Mouse (Mus musculus): ENCODE data around the gene Selp. TPM values are rescaled to one million over a fixed set of nuclear protein-coding genes. Genes with fewer than 3 reads are reported as not detected.

The Selp gene
- polyA plus RNA-seq, 1 experiment from 2014 or later = 0.53 TPM

DNA sequence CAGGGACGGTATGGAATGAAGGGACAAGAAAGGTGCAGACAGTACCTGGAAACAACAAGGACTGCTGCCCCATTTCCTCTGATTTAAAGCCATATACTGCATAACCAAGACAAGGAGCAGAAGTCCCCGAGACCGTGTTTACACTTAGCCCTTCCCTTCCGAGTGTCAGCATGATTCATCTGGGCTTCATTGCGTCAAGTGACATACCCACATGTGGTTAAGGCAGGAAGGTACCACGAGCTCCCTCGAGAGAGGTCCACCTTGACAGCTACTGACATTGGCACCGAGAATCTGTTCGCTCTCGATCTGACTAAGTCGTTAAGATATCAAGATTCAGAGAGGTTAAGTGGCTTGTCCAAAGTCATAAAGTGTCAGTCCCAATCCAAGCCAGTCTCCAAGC is 20.9 kb downstream of the Selp start:
- Histone ChIP-seq H3K27me3 (ENCODE audit: control insufficient read depth, insufficient read depth, low read length) (no peaks in the 10 kb centered on the region), H3K36me3 (ENCODE audit: control insufficient read depth, insufficient read depth, low read length) (no peaks in the 10 kb centered on the region), H3K4me3 (ENCODE audit: control insufficient read depth in 1 of 2, insufficient read depth in 1 of 2, low read depth in 1 of 2, low read length in 2 of 2) (no peak overlapping the region), H3K9ac (ENCODE audit: low read length) (no peak overlapping the region), H3K4me2 (ENCODE audit: low read length) (no peak overlapping the region), H3K4me1 (ENCODE audit: control insufficient read depth in 2 of 2, insufficient read depth in 2 of 2, low read length in 2 of 2) (0 out of 4 replicates have a peak, but pooled peaks cover 0 to 3% of the 10 kb centered on the region in 2 experiments), H3K27ac (replicated peaks in 1 of 2; ENCODE audit: control insufficient read depth in 1 of 2, insufficient read depth in 1 of 2, low read depth in 2 of 2, low read length in 2 of 2) (no peak overlapping the region), H3K9me3 (ENCODE audit: control insufficient read depth, low read length) (no peaks in the 10 kb centered on the region)
- whole genome bisulfite sequencing = 55% methylated on average over 11 of the region's 11 CpGs
- no peak for ATAC-seq (ENCODE audit: insufficient number of reproducible peaks, insufficient read depth, low FRiP score, low read depth)

DNA sequence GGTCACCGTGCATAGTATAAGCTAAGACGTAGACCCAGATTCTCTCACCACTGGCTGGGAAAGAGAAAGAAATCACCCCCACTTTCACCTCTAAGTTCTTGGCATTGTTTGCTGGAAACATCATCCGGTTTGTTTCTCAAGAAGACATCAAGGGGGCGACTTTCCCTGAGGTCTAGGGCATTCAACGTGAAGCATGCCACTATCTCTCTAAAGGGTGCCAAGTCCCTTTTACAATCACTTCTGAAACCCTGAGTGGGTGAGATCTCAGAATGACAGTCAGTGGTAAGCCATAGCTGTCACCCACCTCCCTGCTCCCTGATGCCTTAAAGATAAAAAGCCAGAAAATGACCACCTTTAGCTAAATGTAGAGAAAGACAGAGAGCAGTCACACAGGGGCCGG is 21.6 kb downstream of the Selp start:
- H3K4me1 ChIP-seq (ENCODE audit: control insufficient read depth in 2 of 2, insufficient read depth in 2 of 2, low read length in 2 of 2) = 0 out of 4 replicates have a peak, but pooled peaks cover 0 to 3% of the 10 kb centered on the region in 2 experiments
- H3K4me3 ChIP-seq (ENCODE audit: control insufficient read depth in 1 of 2, insufficient read depth in 1 of 2, low read depth in 1 of 2, low read length in 2 of 2) = no peak overlapping the region
- WGBS = 55% methylated on average over 6 of the region's 6 CpGs
- ATAC-seq (ENCODE audit: insufficient number of reproducible peaks, insufficient read depth, low FRiP score, low read depth) = no peak
- no peak overlapping the region for H3K4me2 ChIP-seq (ENCODE audit: low read length)
- H3K9ac ChIP-seq (ENCODE audit: low read length) = no peak overlapping the region
- H3K9me3 ChIP-seq (ENCODE audit: control insufficient read depth, low read length) = no peaks in the 10 kb centered on the region
- H3K36me3 ChIP-seq (ENCODE audit: control insufficient read depth, insufficient read depth, low read length) = no peaks in the 10 kb centered on the region
- H3K27ac ChIP-seq (replicated peaks in 1 of 2; ENCODE audit: control insufficient read depth in 1 of 2, insufficient read depth in 1 of 2, low read depth in 2 of 2, low read length in 2 of 2) = no peak overlapping the region
- H3K27me3 ChIP-seq (ENCODE audit: control insufficient read depth, insufficient read depth, low read length) = no peaks in the 10 kb centered on the region

DNA sequence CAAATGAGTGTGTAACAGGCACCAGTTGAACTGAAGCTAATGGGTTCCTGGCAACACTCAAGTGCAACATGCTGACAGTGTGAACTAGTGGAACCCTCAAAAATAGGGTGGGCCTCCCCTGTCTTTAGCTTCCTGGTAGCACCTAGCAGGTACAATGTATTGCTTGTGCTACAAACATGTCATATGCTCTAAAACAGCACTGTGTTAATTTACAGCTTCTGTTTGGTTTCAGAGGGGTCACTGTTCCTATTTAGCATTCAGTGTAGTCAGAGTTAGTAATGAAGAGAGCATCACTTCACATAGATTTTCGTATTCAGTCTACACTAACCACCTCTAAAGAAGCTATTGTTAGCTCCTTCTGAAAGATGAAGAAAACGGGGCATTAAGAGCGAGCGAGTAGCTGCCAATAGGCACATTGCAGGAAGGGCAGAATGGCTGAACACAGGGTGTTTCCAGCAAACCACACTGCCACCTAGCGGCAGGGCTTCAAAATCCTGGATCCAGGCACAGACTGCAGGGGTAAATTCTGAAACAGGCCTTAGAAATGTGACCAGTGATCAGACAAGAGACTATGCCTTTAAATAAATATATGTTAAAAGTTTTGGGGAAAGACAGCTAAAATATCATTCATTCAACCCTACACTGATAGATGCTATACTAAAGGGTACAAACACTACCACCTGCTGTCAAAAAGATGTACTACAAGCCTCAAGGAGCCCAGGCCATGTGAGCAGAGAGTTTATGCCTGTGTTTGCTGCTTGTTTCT is 23.5 kb downstream of the Selp start:
- Histone ChIP-seq H3K4me1 (ENCODE audit: control insufficient read depth in 2 of 2, insufficient read depth in 2 of 2, low read length in 2 of 2) (0 out of 4 replicates have a peak, but pooled peaks cover 0 to 3% of the 10 kb centered on the region in 2 experiments), H3K27me3 (ENCODE audit: control insufficient read depth, insufficient read depth, low read length) (no peaks in the 10 kb centered on the region), H3K36me3 (ENCODE audit: control insufficient read depth, insufficient read depth, low read length) (no peaks in the 10 kb centered on the region), H3K4me3 (ENCODE audit: control insufficient read depth in 1 of 2, insufficient read depth in 1 of 2, low read depth in 1 of 2, low read length in 2 of 2) (peak overlapping the region in 1 of 2 experiments; percentile 16; a peak in 1 of 4 replicates), H3K27ac (replicated peaks in 1 of 2; ENCODE audit: control insufficient read depth in 1 of 2, insufficient read depth in 1 of 2, low read depth in 2 of 2, low read length in 2 of 2) (no peak overlapping the region), H3K9ac (ENCODE audit: low read length) (no peak overlapping the region), H3K9me3 (ENCODE audit: control insufficient read depth, low read length) (no peaks in the 10 kb centered on the region), H3K4me2 (ENCODE audit: low read length) (peak overlapping the region; percentile 43; the same call in 1 of the 2 replicates)
- ATAC-seq (ENCODE audit: insufficient number of reproducible peaks, insufficient read depth, low FRiP score, low read depth) = no peak
- WGBS = 6% methylated on average over 5 of the region's 5 CpGs

DNA sequence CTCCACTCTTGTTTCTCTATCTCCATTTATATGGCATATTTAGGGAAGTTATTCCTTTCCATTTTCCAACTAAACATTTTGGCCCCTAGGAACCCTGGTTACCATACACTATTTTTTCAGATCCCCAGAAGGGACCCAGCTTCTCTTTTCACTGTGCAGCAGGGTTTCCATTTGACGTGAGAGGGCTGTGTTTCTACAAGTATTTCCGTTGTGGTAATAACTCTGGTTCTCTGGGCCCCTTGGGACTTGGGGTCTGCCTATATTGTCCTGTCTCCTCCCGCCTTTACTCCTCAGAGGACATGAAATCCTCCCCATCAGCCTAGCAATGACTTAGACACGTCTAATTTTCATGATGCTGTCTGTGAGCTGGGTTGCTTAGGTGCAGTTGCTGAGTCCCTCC is 24.4 kb downstream of the Selp start:
- no peak for ATAC-seq (ENCODE audit: insufficient number of reproducible peaks, insufficient read depth, low FRiP score, low read depth)
- Histone ChIP-seq H3K4me1 (ENCODE audit: control insufficient read depth in 2 of 2, insufficient read depth in 2 of 2, low read length in 2 of 2) (0 out of 4 replicates have a peak, but pooled peaks cover 0 to 3% of the 10 kb centered on the region in 2 experiments), H3K4me3 (ENCODE audit: control insufficient read depth in 1 of 2, insufficient read depth in 1 of 2, low read depth in 1 of 2, low read length in 2 of 2) (no peak overlapping the region), H3K27ac (replicated peaks in 1 of 2; ENCODE audit: control insufficient read depth in 1 of 2, insufficient read depth in 1 of 2, low read depth in 2 of 2, low read length in 2 of 2) (no peak overlapping the region), H3K9me3 (ENCODE audit: control insufficient read depth, low read length) (no peaks in the 10 kb centered on the region), H3K4me2 (ENCODE audit: low read length) (no peak overlapping the region), H3K9ac (ENCODE audit: low read length) (no peak overlapping the region), H3K36me3 (ENCODE audit: control insufficient read depth, insufficient read depth, low read length) (no peaks in the 10 kb centered on the region), H3K27me3 (ENCODE audit: control insufficient read depth, insufficient read depth, low read length) (no peaks in the 10 kb centered on the region)
- 49% methylated on average over 4 of the region's 4 CpGs for WGBS

DNA sequence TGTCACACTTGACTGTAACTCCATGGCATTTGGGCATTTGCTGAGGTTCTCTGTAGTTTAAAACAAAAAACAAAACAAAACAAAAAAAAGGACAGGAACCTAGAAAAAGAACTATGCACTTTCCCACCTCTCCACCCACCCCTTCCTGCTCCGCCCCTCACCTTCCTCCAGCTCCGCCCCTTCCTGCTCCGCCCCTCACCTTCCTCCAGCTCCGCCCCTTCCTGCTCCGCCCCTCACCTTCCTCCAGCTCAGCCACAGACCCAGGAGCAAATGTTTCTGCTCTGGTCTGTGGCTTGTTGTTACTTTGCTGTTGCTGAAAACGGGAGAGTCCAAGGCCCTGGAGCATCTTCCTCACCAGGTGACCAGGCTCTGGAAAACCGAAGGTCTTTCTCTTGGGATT is 34.0 kb downstream of the Selp start:
- Histone ChIP-seq H3K4me3 (ENCODE audit: control insufficient read depth in 1 of 2, insufficient read depth in 1 of 2, low read depth in 1 of 2, low read length in 2 of 2) (no peak overlapping the region), H3K36me3 (ENCODE audit: control insufficient read depth, insufficient read depth, low read length) (no peaks in the 10 kb centered on the region), H3K4me2 (ENCODE audit: low read length) (no peak overlapping the region), H3K9ac (ENCODE audit: low read length) (no peak overlapping the region), H3K27ac (replicated peaks in 1 of 2; ENCODE audit: control insufficient read depth in 1 of 2, insufficient read depth in 1 of 2, low read depth in 2 of 2, low read length in 2 of 2) (no peak overlapping the region), H3K4me1 (ENCODE audit: control insufficient read depth in 2 of 2, insufficient read depth in 2 of 2, low read length in 2 of 2) (peaks cover 0 to 4% of the 10 kb centered on the region in 2 experiments; a peak in 1 of 4 replicates), H3K9me3 (ENCODE audit: control insufficient read depth, low read length) (no peaks in the 10 kb centered on the region), H3K27me3 (ENCODE audit: control insufficient read depth, insufficient read depth, low read length) (no peaks in the 10 kb centered on the region)
- WGBS = 93% methylated on average over 7 of the region's 7 CpGs
- ATAC-seq (ENCODE audit: insufficient number of reproducible peaks, insufficient read depth, low FRiP score, low read depth) = no peak

DNA sequence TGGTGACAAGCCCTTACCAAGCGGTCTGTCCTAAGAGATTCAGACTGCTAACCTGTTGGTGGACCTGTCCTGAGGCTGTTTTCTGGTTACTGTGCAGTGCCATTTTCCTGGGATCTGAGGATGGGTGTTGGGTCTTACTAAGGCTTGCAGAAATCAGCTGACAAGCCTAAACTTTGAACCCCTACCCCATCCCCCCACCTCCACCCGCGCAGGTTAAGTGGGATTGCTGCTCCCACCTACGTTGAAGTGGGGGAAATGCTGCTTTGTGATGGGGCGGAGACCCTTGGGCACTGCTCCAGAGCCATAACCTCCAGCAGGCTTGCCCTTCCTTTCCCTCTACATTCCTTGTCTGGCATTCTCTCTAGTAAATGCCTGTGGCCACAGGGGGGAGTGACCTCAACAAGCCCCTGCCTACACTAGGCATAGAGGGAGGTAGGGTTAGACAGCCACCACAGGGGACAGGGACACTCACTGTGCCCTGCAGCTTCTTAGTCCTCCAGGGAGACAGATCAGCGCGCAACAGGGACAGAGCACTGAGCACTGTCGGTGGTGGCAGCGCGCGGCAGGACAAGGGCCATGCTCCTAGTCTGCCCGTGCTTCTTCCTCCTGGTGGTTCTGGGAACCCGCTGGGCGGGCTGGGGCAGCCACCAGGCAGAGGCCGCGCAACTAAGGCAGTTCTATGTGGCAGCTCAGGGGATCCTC is 36.5 kb downstream of the Selp start, which contains the start of gene F5:
TSS of gene F5 (plus strand) at position 452 of the 702 bp plus-strand sequence.
- H3K9ac ChIP-seq (ENCODE audit: low read length) = no peak within 1 kb of the TSS
- WGBS = 7% methylated on average over 16 of the region's 16 CpGs
- peak within 1 kb of the TSS in 1 of 2 experiments; percentile 13; a peak in 2 of 4 replicates for H3K4me3 ChIP-seq (ENCODE audit: control insufficient read depth in 1 of 2, insufficient read depth in 1 of 2, low read depth in 1 of 2, low read length in 2 of 2)

DNA sequence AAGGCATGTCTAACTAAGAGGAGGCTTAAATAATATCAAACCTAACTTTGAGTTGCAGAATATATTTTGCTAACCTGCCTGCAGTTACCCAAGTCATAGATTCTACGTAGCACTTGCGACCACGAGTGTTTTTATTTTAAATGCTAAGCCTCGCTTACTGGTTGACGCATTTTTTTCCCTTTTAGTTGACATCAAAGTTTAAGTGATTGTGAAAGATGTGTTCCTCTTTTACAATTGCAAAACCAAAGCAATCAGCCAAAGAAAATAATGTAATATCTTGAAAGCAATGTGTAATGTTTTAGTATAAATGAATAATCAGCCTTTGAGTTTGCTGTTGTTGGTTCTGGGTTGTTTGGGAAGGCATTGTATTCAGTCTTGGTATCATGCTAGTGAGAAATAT is 37.8 kb downstream of the Selp start:
- H3K4me1 ChIP-seq (ENCODE audit: control insufficient read depth in 2 of 2, insufficient read depth in 2 of 2, low read length in 2 of 2) = peaks cover 0 to 4% of the 10 kb centered on the region in 2 experiments; a peak in 1 of 4 replicates

More for the DNA sequence above, 36.5 kb downstream of the Selp start, which contains the start of gene F5:
- Histone ChIP-seq H3K27me3 (ENCODE audit: control insufficient read depth, insufficient read depth, low read length) (no peaks in the 10 kb centered on the region), H3K4me2 (ENCODE audit: low read length) (peak within 1 kb of the TSS; percentile 49), H3K27ac (replicated peaks in 1 of 2; ENCODE audit: control insufficient read depth in 1 of 2, insufficient read depth in 1 of 2, low read depth in 2 of 2, low read length in 2 of 2) (no peak within 1 kb of the TSS), H3K36me3 (ENCODE audit: control insufficient read depth, insufficient read depth, low read length) (no peaks in the 10 kb centered on the region), H3K4me1 (ENCODE audit: control insufficient read depth in 2 of 2, insufficient read depth in 2 of 2, low read length in 2 of 2) (peaks cover 0 to 4% of the 10 kb centered on the region in 2 experiments; a peak in 1 of 4 replicates), H3K9me3 (ENCODE audit: control insufficient read depth, low read length) (no peaks in the 10 kb centered on the region)
- 0 out of 2 replicates have a peak, but pooled peaks have one; percentile 26 for ATAC-seq (ENCODE audit: insufficient number of reproducible peaks, insufficient read depth, low FRiP score, low read depth)

More for the DNA sequence above, 37.8 kb downstream of the Selp start:
- no peaks in the 10 kb centered on the region for H3K9me3 ChIP-seq (ENCODE audit: control insufficient read depth, low read length)
- WGBS = 91% methylated on average over 5 of the region's 5 CpGs
- no peak for ATAC-seq (ENCODE audit: insufficient number of reproducible peaks, insufficient read depth, low FRiP score, low read depth)
- no peak overlapping the region for H3K9ac ChIP-seq (ENCODE audit: low read length)
- H3K27me3 ChIP-seq (ENCODE audit: control insufficient read depth, insufficient read depth, low read length) = no peaks in the 10 kb centered on the region
- no peak overlapping the region for H3K27ac ChIP-seq (replicated peaks in 1 of 2; ENCODE audit: control insufficient read depth in 1 of 2, insufficient read depth in 1 of 2, low read depth in 2 of 2, low read length in 2 of 2)
- no peaks in the 10 kb centered on the region for H3K36me3 ChIP-seq (ENCODE audit: control insufficient read depth, insufficient read depth, low read length)
- H3K4me2 ChIP-seq (ENCODE audit: low read length) = no peak overlapping the region
- H3K4me3 ChIP-seq (ENCODE audit: control insufficient read depth in 1 of 2, insufficient read depth in 1 of 2, low read depth in 1 of 2, low read length in 2 of 2) = no peak overlapping the region
